Mouse (Mus musculus): ENCODE measurements around the gene Usp50. TPM values are rescaled to one million over a fixed set of nuclear protein-coding genes. Genes with fewer than 3 reads are reported as not detected.

Gene Usp50
- polyA plus RNA-seq, 1 experiment from 2014 or later, result 2.9 TPM

GRCm38 (mm10) chr2:126730502-126730901 lies 52.8 kb downstream of the Usp50 start:
- H3K9me3 ChIP-seq, result no peaks in the 10 kb centered on the region
- no peaks in the 10 kb centered on the region for H3K4me1 ChIP-seq (replicated peaks)
- H3K9ac ChIP-seq, result no peak overlapping the region
- ATAC-seq (ENCODE audit: low FRiP score), result no peak
- H3K4me2 ChIP-seq, result no peak overlapping the region
- no peak overlapping the region for H3K27ac ChIP-seq
- H3K27me3 ChIP-seq, result no peaks in the 10 kb centered on the region
- H3K4me3 ChIP-seq, result no peak overlapping the region
- H3K36me3 ChIP-seq, result peaks cover 75% of the 10 kb centered on the region
- 92% methylated on average over 2 of the region's 2 CpGs for WGBS

GRCm38 (mm10) chr2:126729207-126729606 lies 54.1 kb downstream of the Usp50 start:
- Histone ChIP-seq H3K4me3 (no peak overlapping the region), H3K4me1 (replicated peaks) (no peaks in the 10 kb centered on the region), H3K9me3 (no peaks in the 10 kb centered on the region), H3K27ac (no peak overlapping the region), H3K36me3 (peaks cover 66% of the 10 kb centered on the region), H3K4me2 (no peak overlapping the region), H3K9ac (no peak overlapping the region), H3K27me3 (no peaks in the 10 kb centered on the region)
- ATAC-seq (ENCODE audit: low FRiP score), result no peak
- 96% methylated on average over 4 of the region's 4 CpGs for WGBS

- Histone ChIP-seq H3K9ac (no peak overlapping the region), H3K4me1 (replicated peaks) (peaks cover 14% of the 10 kb centered on the region), H3K36me3 (no peaks in the 10 kb centered on the region), H3K4me3 (no peak overlapping the region), H3K9me3 (no peaks in the 10 kb centered on the region), H3K27ac (no peak overlapping the region), H3K27me3 (no peaks in the 10 kb centered on the region), H3K4me2 (no peak overlapping the region)
- no peak for ATAC-seq (ENCODE audit: low FRiP score)
These were observed 70.3 kb downstream of the Usp50 start for GRCm38 (mm10) chr2:126712950-126713349.

GRCm38 (mm10) chr2:126712526-126712925 lies 70.7 kb downstream of the Usp50 start:
- peaks cover 17% of the 10 kb centered on the region for H3K4me1 ChIP-seq (replicated peaks)
- H3K4me3 ChIP-seq, result no peak overlapping the region
- no peaks in the 10 kb centered on the region for H3K27me3 ChIP-seq
- H3K9me3 ChIP-seq, result no peaks in the 10 kb centered on the region
- H3K4me2 ChIP-seq, result no peak overlapping the region
- H3K27ac ChIP-seq, result no peak overlapping the region
- no peak for ATAC-seq (ENCODE audit: low FRiP score)
- WGBS, result 96% methylated on average over 5 of the region's 5 CpGs
- no peaks in the 10 kb centered on the region for H3K36me3 ChIP-seq
- H3K9ac ChIP-seq, result no peak overlapping the region

GRCm38 (mm10) chr2:126708361-126708760 lies 74.9 kb downstream of the Usp50 start:
- no peak overlapping the region for H3K27ac ChIP-seq
- peaks cover 17% of the 10 kb centered on the region for H3K4me1 ChIP-seq (replicated peaks)
- no peaks in the 10 kb centered on the region for H3K9me3 ChIP-seq
- H3K4me3 ChIP-seq, result peak overlapping the region; percentile 83
- peak overlapping the region; percentile 91; the same call in 1 of the 2 replicates for H3K9ac ChIP-seq
- peaks cover 20% of the 10 kb centered on the region for H3K27me3 ChIP-seq
- peak overlapping the region; percentile 75 for H3K4me2 ChIP-seq
- no peak for ATAC-seq (ENCODE audit: low FRiP score)
- H3K36me3 ChIP-seq, result no peaks in the 10 kb centered on the region
- 84% methylated on average over 4 of the region's 4 CpGs for WGBS

DNA sequence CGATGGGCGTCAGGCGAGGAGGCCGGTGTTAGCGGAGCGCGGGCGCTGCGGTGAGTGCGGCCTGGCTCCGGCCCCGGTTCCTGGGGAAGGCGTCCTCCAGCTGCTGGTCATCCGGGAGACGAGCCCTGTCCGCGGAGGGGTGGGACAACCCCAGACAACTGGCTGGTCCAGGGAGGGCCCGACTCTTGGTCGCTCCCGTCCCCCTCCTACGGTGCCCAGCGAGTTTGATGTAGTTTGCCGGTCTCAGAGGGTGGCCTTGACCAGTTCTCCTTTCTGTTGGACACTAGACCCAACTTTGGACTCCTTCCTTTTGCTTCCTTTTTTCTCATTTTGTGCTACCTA lies 75.9 kb downstream of the Usp50 start:
- under 1% methylated on average over 23 of the region's 23 CpGs for WGBS
- H3K4me2 ChIP-seq, result peak overlapping the region; percentile 75
- peaks cover 28% of the 10 kb centered on the region for H3K27me3 ChIP-seq
- H3K9ac ChIP-seq, result peak overlapping the region; percentile 91
- H3K4me3 ChIP-seq, result peak overlapping the region; percentile 83
- peak overlapping the region; percentile 91 for H3K27ac ChIP-seq
- ATAC-seq (ENCODE audit: low FRiP score), result peak; percentile 89
- no peaks in the 10 kb centered on the region for H3K9me3 ChIP-seq
- no peaks in the 10 kb centered on the region for H3K36me3 ChIP-seq
- H3K4me1 ChIP-seq (replicated peaks), result peaks cover 17% of the 10 kb centered on the region

DNA sequence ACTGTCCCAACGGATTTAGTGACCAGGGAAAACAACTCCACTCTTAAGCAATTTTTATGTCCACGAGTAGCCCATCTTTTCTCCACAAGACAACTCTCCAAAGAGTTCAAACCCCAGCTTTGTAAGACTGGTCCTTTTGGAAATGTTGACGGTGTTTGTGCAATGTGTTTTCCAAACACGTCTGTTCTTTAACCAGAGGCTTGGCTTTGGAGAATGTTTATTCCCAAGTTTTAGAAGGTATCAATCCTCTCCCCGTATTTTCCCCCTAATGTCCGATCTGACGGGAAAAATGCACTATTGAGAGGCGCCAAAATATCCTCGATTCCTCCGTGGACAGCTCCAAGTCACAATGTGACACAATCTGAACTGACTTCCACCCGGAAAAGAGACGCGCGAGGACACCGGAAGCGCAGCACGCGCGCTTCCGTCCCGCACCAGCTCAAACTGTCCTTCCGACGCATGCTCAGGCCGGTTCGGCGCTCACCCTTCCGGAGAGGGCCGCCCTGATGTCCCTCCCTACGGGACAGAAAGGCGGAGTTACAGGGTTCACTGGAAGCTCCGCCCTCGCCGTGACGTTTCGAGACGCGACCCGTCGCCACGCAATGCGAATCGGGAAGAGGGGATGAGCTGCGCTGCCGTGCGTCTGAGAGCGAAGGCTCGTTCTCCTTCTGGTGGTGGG lies 76.4 kb downstream of the Usp50 start, which contains the start of gene Usp8:
Usp8 (plus strand) TSS at position 570 of the 679 bp plus-strand sequence.
- 3% methylated on average over 47 of the region's 47 CpGs for WGBS
- Histone ChIP-seq H3K9ac (peak within 1 kb of the TSS; percentile 91), H3K4me3 (peak within 1 kb of the TSS; percentile 83), H3K9me3 (no peaks in the 10 kb centered on the region), H3K27ac (peak within 1 kb of the TSS; percentile 91), H3K4me1 (replicated peaks) (peaks cover 17% of the 10 kb centered on the region), H3K27me3 (peaks cover 33% of the 10 kb centered on the region), H3K36me3 (no peaks in the 10 kb centered on the region), H3K4me2 (peak within 1 kb of the TSS; percentile 75)
- ATAC-seq (ENCODE audit: low FRiP score), result peak; percentile 100

DNA sequence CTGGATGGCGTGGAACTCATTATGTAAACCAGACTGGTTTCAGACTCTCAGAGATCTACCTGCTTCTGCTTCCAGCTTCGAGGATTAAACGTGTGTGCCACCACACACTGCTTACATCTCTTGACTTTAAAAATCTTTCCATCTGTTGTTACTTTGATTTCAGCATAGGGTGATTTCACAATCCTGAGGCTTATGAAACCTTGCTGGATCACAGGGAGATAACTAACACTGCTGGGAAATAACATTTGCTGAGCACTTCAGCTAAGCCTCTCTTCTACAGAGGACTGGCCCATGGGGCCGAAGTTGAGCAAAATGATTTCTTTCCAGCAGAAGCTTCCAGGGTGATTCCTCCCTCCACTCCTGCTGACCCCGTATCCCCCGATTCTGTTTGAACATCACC lies 88.0 kb downstream of the Usp50 start:
- Histone ChIP-seq H3K36me3 (no peaks in the 10 kb centered on the region), H3K4me1 (replicated peaks) (no peaks in the 10 kb centered on the region), H3K4me3 (no peak overlapping the region), H3K4me2 (no peak overlapping the region), H3K9ac (no peak overlapping the region), H3K27me3 (peaks cover 6% of the 10 kb centered on the region; the same call in 1 of the 2 replicates), H3K9me3 (no peaks in the 10 kb centered on the region), H3K27ac (no peak overlapping the region)
- no peak for ATAC-seq (ENCODE audit: low FRiP score)
- WGBS, result 89% methylated on average over 6 of the region's 6 CpGs

GRCm38 (mm10) chr2:126691290-126691689 lies 92.0 kb downstream of the Usp50 start:
- no peak overlapping the region for H3K4me2 ChIP-seq
- 92% methylated on average over 3 of the region's 3 CpGs for WGBS
- no peaks in the 10 kb centered on the region for H3K4me1 ChIP-seq (replicated peaks)
- H3K9ac ChIP-seq, result no peak overlapping the region
- no peak overlapping the region for H3K27ac ChIP-seq
- no peaks in the 10 kb centered on the region for H3K9me3 ChIP-seq
- H3K4me3 ChIP-seq, result no peak overlapping the region
- peaks cover 5% of the 10 kb centered on the region for H3K36me3 ChIP-seq
- ATAC-seq (ENCODE audit: low FRiP score), result no peak
- H3K27me3 ChIP-seq, result 0 out of 2 replicates have a peak, but pooled peaks cover 6% of the 10 kb centered on the region

- Histone ChIP-seq H3K36me3 (peaks cover 27% of the 10 kb centered on the region), H3K9ac (no peak overlapping the region), H3K27me3 (no peaks in the 10 kb centered on the region), H3K4me3 (no peak overlapping the region), H3K9me3 (no peaks in the 10 kb centered on the region), H3K4me1 (replicated peaks) (no peaks in the 10 kb centered on the region), H3K27ac (no peak overlapping the region), H3K4me2 (no peak overlapping the region)
- no peak for ATAC-seq (ENCODE audit: low FRiP score)
- WGBS, result 97% methylated on average over 1 of the region's 1 CpGs
These were observed 100.3 kb downstream of the Usp50 start for GRCm38 (mm10) chr2:126682937-126683336.

GRCm38 (mm10) chr2:126682333-126682732 lies 100.9 kb downstream of the Usp50 start:
- H3K27me3 ChIP-seq, result no peaks in the 10 kb centered on the region
- peaks cover 4% of the 10 kb centered on the region for H3K4me1 ChIP-seq (replicated peaks)
- H3K4me3 ChIP-seq, result no peak overlapping the region
- ATAC-seq (ENCODE audit: low FRiP score), result no peak
- H3K4me2 ChIP-seq, result no peak overlapping the region
- no peak overlapping the region for H3K9ac ChIP-seq
- peaks cover 23% of the 10 kb centered on the region for H3K36me3 ChIP-seq
- H3K9me3 ChIP-seq, result no peaks in the 10 kb centered on the region
- no peak overlapping the region for H3K27ac ChIP-seq
- 94% methylated on average over 2 of the region's 2 CpGs for WGBS

DNA sequence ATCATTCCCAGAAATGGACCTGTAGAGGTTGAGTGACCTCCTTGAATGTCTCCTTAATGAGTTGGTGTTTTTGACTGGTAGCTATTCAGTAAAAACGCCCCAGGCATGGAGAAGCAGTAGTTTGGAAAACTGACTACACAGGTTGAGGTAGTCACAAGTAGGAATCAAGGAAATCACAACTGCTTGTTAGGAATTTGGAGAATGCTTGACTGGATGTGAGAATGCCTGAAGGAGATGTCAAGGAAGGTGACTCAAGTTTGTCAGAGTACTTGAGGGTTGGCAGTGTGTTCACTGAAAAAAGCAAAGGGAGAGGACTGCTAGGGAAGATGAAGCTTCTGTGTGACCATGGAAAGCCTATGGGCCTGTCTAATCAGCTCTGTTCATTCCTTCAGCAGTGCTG lies 105.9 kb downstream of the Usp50 start:
- 0 out of 2 replicates have a peak overlapping the region, but pooled peaks have one; percentile 96 for H3K4me3 ChIP-seq

GRCm38 (mm10) chr2:126676122-126676515 lies 107.2 kb downstream of the Usp50 start, which contains the start of gene Gabpb1:
Gene Gabpb1 (minus strand): TSS chr2:126676337.
- H3K27me3 ChIP-seq, result no peaks in the 10 kb centered on the region
- peak within 1 kb of the TSS; percentile 72 for H3K4me2 ChIP-seq
- peak within 1 kb of the TSS; percentile 99 for H3K9ac ChIP-seq
- ATAC-seq (ENCODE audit: low FRiP score), result no peak
- 24% methylated on average over 12 of the region's 12 CpGs for WGBS
- peaks cover 43% of the 10 kb centered on the region for H3K4me1 ChIP-seq (replicated peaks)
- peaks cover 9% of the 10 kb centered on the region for H3K36me3 ChIP-seq
- peak within 1 kb of the TSS; percentile 96 for H3K4me3 ChIP-seq
- peak within 1 kb of the TSS; percentile 100 for H3K27ac ChIP-seq
- H3K9me3 ChIP-seq, result no peaks in the 10 kb centered on the region

More for the DNA sequence above, 105.9 kb downstream of the Usp50 start:
- 98% methylated on average over 1 of the region's 1 CpGs for WGBS
- Histone ChIP-seq H3K36me3 (peaks cover 9% of the 10 kb centered on the region), H3K4me2 (peak overlapping the region; percentile 72), H3K4me1 (replicated peaks) (peaks cover 34% of the 10 kb centered on the region), H3K9me3 (no peaks in the 10 kb centered on the region), H3K27me3 (no peaks in the 10 kb centered on the region), H3K27ac (no peak overlapping the region), H3K9ac (no peak overlapping the region)
- ATAC-seq (ENCODE audit: low FRiP score), result no peak

Data from hindbrain, embryonic 13.5 days (tissue).